Mouse (Mus musculus) liver, embryonic 11.5 days (tissue): ENCODE data around the gene Efnb3. TPM values are rescaled to one million over a fixed set of nuclear protein-coding genes. Genes with fewer than 3 reads are reported as not detected.

Experiments
- ATAC-seq: fragments of 200-750 bp; cut with Nextera tagmentation; replicated peaks from 2 replicates; pipeline ENCODE4 v1.8.0; 2017; ENCODE audit warnings: moderate number of reproducible peaks, mild to moderate bottlenecking, moderate TSS enrichment, moderate library complexity; ENCODE audit not compliant: low FRiP score
- DNase-seq: peaks from one replicate; pipeline ENCODE4 v3.0.0-alpha.2; 2017; ENCODE audit warnings: low spot score
- H3K27ac ChIP-seq: fragments of 300-500 bp; sonication (generic); 2 replicates; pipeline ENCODE4 v1.5.1; 2014; ENCODE audit warnings: mild to moderate bottlenecking, low read depth, low read length, control low read depth
- H3K27me3 ChIP-seq: fragments of 300-500 bp; sonication (generic); replicated peaks from 2 replicates; pipeline ENCODE4 v1.6.1; 2014; ENCODE audit warnings: low read length, mixed read lengths; ENCODE audit not compliant: control insufficient read depth, insufficient read depth
- H3K36me3 ChIP-seq: fragments of 300-500 bp; sonication (generic); 2 replicates; pipeline ENCODE4 v1.6.1; 2014; ENCODE audit warnings: mild to moderate bottlenecking, low read length, moderate library complexity, mixed read lengths; ENCODE audit not compliant: control insufficient read depth, insufficient read depth
- H3K4me1 ChIP-seq: fragments of 300-500 bp; sonication (generic); replicated peaks from 2 replicates; pipeline ENCODE4 v1.6.1; 2014; ENCODE audit warnings: low read length, mixed read lengths; ENCODE audit not compliant: control insufficient read depth, insufficient read depth
- H3K4me2 ChIP-seq: fragments of 300-500 bp; sonication (generic); 2 replicates; pipeline ENCODE4 v1.6.1; 2014; ENCODE audit warnings: mild to moderate bottlenecking, control low read depth, moderate library complexity
- H3K4me3 ChIP-seq: fragments of 300-500 bp; sonication (generic); 2 replicates; pipeline ENCODE4 v1.5.1; 2014; ENCODE audit warnings: low read depth, low read length, control low read depth
- H3K9ac ChIP-seq: fragments of 300-500 bp; sonication (generic); 2 replicates; pipeline ENCODE4 v1.6.1; 2014; ENCODE audit warnings: low read depth, low read length, control low read depth
- H3K9me3 ChIP-seq: fragments of 300-500 bp; sonication (generic); 2 replicates; pipeline ENCODE4 v1.6.1; 2016; ENCODE audit warnings: low read length, inconsistent platforms, mixed read lengths; ENCODE audit not compliant: control insufficient read depth
- WGBS: fragments of 180-500 bp; shearing (Covaris S2); extraction: QIAGEN DNeasy Blood & Tissue Kit; methylation state at CpG from one replicate; pipeline ENCODE4 v1.1.7; 2014; 5-methylcytosine and 5-hydroxymethylcytosine counted together
- polyA plus RNA-seq: library from polyadenylated mRNA; unstranded; fragments of >200 nt; fragmentation: Nextera tagmentation; extraction: Ambion mirVana; gene quantifications from 2 replicates; pipeline ENCODE4 v1.2.1, GENCODE M21; 2014

Gene Efnb3
- polyA plus RNA-seq, 1 experiment from 2014 or later, result 2.4 TPM

DNA sequence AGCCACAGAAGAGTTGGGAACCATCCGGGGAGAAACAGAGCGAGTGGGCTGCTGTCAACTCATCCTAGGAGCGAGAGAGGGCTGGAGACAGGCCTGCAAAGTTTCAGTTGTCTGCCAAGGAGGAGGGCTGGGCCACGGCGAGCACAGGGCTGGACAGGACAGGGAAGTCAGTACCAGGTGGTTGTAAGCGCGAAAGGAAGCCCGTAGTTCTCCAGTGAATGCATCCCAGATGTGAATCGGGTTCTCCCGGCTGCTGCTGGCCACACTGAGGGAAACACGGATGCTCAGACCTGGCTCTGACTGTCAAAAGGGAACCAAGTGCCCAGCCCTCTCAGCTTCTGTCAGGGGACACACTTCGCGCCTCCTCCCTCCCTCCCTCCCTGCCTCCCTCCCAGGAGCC is 3.4 kb upstream of the Efnb3 start:
- Histone ChIP-seq H3K4me2 (no peak overlapping the region), H3K36me3 (peaks cover 11% of the 10 kb centered on the region; the same call in 1 of the 2 replicates), H3K9me3 (no peaks in the 10 kb centered on the region), H3K4me3 (no peak overlapping the region), H3K4me1 (peaks cover 34% of the 10 kb centered on the region), H3K27me3 (peaks cover 24% of the 10 kb centered on the region), H3K9ac (no peak overlapping the region), H3K27ac (peak overlapping the region; percentile 13; the same call in 1 of the 2 replicates)
- WGBS, result 68% methylated on average over 13 of the region's 13 CpGs
- ATAC-seq (no peak), DNase-seq (no peak)

DNA sequence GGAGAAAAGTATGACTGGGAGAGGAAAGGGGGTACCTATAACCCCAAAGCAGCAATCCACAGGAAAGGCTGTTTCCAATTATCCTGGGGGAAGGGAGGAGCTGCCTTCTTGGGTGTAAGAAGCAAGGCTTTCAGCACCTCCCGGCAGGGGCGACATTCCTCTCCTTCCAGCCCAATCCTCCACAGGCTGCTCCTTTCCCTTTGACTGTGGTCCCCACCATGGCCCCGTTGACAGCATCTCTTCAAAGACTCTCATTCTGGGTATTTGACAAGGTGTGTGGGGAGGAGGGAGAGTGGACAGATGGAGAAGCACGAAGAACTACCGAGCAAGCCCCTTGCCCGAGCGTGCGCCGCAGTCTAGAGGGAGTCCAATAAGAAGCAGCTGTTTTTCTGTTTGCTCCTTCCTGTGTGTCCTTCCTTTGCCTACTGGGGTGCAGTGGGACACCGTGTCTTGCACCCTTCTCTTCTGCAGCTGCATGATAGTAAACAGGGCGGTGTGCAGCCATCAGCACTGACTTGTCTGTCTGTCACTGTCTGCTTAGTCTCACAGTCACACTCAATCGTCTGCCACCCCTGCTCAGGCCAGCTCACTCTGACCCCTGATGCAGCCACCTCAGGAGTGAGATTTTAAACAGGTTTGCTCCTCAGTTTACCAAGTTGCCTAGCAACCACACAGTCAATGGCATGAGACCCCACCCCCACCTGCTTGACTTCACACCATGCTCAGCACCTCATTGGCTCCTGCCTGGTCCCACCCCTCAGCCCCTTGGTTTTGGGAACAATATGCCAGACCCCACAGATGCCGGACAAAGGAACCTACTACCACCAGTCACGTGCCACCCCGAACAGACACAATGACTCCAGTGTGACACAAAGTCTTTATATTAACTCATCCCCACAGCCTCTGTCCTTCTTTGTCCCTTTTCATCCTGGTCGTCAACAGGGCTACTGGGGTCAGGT is 1.2 kb upstream of the Efnb3 start:
- ATAC-seq, result no peak
- Histone ChIP-seq H3K4me1 (peaks cover 35% of the 10 kb centered on the region), H3K27ac (no peak overlapping the region), H3K27me3 (peaks cover 33% of the 10 kb centered on the region), H3K4me3 (no peak overlapping the region), H3K4me2 (peak overlapping the region; percentile 84), H3K9me3 (no peaks in the 10 kb centered on the region), H3K36me3 (peaks cover 11% of the 10 kb centered on the region; the same call in 1 of the 2 replicates), H3K9ac (no peak overlapping the region)
- 56% methylated on average over 16 of the region's 16 CpGs for WGBS
- DNase-seq, result peak; percentile 36

DNA sequence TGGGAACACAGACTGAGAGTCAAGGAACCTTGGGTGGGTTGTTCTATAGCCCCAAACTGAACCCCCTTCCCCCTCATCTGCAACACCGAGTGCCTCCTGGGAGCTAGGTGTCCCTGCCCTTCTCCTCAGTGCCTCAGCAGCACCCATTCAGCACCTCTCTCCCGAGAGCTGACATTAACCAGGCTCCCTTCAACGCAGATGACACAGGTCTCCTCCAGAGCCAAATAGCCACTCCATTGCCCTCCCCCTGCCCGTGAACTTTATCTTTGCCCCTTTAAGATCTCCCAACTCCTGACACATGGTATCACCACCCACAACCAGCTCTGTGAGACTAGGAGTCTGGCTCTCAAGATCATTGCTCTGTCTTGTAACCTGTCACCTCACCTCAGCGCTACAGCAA is 822 bp downstream of the Efnb3 start:
- H3K4me1 ChIP-seq, result peaks cover 33% of the 10 kb centered on the region
- DNase-seq (peak; percentile 41), ATAC-seq (0 out of 2 replicates have a peak, but pooled peaks have one; percentile 29)
- peak overlapping the region; percentile 53 for H3K4me3 ChIP-seq
- peak overlapping the region; percentile 10; the same call in 1 of the 2 replicates for H3K9ac ChIP-seq
- H3K9me3 ChIP-seq, result no peaks in the 10 kb centered on the region
- 12% methylated on average over 5 of the region's 5 CpGs for WGBS
- H3K36me3 ChIP-seq, result peaks cover 11% of the 10 kb centered on the region; the same call in 1 of the 2 replicates
- H3K27ac ChIP-seq, result no peak overlapping the region
- H3K4me2 ChIP-seq, result peak overlapping the region; percentile 84
- H3K27me3 ChIP-seq, result peaks cover 33% of the 10 kb centered on the region

DNA sequence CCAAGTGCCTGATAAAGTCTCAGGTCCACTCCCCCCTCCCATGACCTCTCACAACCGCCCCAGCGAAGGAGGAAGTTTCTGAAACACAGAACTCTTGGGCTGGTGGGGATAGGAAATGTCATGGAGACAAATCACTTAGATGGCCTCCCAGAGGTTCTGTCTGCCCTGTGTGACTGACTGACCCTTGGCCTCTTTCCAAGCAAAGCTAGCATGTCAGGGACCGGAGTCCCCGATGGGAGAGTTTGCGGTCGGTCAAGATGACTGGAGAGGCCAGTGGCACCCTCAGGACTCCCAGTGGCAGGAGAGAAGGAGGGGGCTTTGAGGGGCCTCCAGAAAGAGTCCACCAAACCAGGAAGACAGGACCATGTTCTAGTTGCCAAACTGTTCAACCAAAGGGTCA is 1.2 kb downstream of the Efnb3 start:
- peaks cover 11% of the 10 kb centered on the region; the same call in 1 of the 2 replicates for H3K36me3 ChIP-seq
- DNase-seq (peak; percentile 33), ATAC-seq (no peak)
- no peaks in the 10 kb centered on the region for H3K9me3 ChIP-seq
- WGBS, result 14% methylated on average over 6 of the region's 6 CpGs
- peaks cover 33% of the 10 kb centered on the region for H3K27me3 ChIP-seq
- H3K9ac ChIP-seq, result no peak overlapping the region; the same call in 1 of the 2 replicates
- H3K27ac ChIP-seq, result no peak overlapping the region
- peaks cover 29% of the 10 kb centered on the region for H3K4me1 ChIP-seq
- H3K4me2 ChIP-seq, result peak overlapping the region; percentile 84
- H3K4me3 ChIP-seq, result peak overlapping the region; percentile 53; the same call in 1 of the 2 replicates

DNA sequence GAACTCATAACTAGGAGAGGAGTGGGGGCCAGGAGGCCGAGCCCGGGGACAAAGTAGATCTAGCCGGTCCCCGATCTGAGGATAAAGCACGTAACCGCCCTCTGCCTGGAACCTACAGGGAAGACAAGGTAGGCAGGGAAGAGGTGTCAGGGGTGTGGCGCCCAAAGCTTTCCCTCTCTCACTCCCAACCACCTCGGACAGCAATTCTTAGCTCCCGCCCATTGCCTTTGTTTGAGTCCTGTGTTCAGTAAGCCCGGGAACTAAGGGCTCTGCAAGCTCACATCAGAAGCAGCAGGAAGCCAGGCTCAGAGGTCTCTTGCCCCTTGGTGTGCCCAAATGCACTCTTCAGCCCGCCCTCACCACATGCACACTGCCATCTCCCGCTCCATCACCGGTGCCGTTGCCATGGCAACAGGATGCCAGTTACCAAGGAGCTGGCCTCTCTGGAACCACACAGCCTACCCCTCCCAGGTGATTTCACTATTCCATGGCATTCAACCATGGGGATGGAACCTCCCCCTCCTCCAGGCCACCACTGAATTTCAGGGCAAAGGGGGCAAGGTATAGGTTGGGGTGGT is 2.5 kb downstream of the Efnb3 start:
- Histone ChIP-seq H3K9ac (no peak overlapping the region), H3K4me2 (no peak overlapping the region), H3K9me3 (no peaks in the 10 kb centered on the region), H3K27me3 (peaks cover 33% of the 10 kb centered on the region), H3K4me3 (no peak overlapping the region), H3K36me3 (peaks cover 6% of the 10 kb centered on the region; the same call in 1 of the 2 replicates), H3K4me1 (peaks cover 28% of the 10 kb centered on the region), H3K27ac (no peak overlapping the region)
- WGBS, result 46% methylated on average over 14 of the region's 14 CpGs
- DNase-seq (peak; percentile 33), ATAC-seq (no peak)

DNA sequence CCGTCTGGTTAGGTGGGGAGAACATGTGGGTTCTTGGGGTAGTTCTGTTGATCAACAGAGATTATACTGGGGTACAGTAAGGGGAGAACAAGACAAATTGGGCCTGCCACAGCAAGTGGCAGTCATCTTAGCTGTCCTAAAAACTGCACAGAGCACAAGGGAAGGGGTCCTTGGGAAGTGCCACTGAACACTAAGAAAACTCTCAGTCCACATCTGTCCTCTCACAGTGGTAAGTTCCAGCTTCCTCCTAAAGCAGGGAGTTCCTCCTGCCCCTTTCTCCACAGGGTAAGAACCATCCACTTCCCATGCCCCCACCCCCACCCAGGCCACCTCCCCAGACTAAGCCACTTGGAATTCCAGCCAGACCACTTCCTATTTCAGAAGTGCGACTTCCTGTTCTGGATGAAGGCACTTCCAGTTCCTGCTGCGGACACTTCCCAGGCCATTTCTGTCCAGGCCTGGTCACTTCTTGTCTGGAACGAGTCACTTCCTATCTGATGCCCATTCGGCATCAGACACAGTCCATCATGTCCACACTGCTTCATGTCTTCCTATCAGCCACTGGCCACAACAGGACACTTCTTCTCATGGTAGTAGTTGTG is 5.4 kb downstream of the Efnb3 start:
- peaks cover 22% of the 10 kb centered on the region for H3K27me3 ChIP-seq
- DNase-seq (peak; percentile 31), ATAC-seq (no peak)
- H3K4me3 ChIP-seq, result no peak overlapping the region
- H3K27ac ChIP-seq, result no peak overlapping the region
- no peak overlapping the region for H3K9ac ChIP-seq
- no peak overlapping the region for H3K4me2 ChIP-seq
- 54% methylated on average over 5 of the region's 5 CpGs for WGBS
- peaks cover 14% of the 10 kb centered on the region for H3K4me1 ChIP-seq
- no peaks in the 10 kb centered on the region for H3K9me3 ChIP-seq
- H3K36me3 ChIP-seq, result no peaks in the 10 kb centered on the region

DNA sequence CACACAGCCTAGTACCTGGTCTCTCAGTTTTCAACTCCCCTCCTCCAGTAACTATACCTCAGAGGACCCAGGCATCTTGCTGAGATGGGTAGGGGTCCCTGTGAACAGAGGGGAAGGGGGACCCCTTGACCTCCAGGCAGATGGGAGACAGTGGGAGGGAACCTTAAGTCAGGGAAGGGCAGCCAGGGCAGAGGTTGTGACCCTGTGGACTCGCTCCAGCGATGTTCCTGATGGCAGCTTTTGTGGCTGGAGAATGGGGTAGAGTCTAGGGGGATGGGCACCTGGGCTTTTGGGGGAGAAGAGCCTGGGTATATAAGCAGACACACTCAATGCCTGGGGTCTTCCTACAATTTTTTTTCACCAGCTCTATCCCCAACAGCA is 6.7 kb downstream of the Efnb3 start:
- Histone ChIP-seq H3K27ac (no peak overlapping the region), H3K4me1 (peaks cover under 1% of the 10 kb centered on the region; the same call in 1 of the 2 replicates)
- 34% methylated on average over 2 of the region's 2 CpGs for WGBS

DNA sequence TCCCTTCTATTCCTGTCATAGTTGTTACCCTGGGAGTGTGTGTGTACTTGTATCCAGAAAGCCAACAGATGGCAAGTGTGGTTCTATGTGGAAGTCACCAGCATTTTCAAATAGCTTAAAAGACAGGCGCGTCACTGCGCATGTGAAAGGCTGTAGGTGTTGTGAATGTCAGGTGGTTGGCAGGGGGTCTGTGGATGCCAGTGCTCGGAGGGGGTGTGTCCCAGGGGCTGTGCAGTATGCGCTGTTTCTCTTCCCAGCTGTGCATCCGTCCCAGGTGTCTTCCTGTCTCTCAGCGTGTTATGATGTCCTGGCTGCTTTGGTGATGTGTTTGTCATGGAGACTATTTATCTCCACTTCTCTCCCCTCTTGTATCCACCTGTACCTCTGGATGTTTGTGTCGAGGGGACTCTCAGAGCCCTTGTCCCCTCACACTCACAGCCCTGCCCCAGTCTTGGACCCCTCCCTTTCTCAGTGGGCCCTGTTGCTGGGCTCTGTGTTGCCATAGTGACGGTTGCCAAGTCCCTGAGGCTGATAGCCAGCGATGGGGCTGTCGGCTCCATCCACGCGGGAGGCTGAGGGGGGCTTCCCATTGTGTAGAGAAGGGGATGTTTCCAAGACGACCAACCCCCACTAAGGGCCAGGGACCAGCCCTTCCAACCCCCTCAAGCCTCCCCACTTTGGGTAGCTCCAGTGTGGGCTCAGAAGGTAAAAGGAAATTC is 7.2 kb downstream of the Efnb3 start:
- peaks cover 28% of the 10 kb centered on the region for H3K27me3 ChIP-seq
- DNase-seq, result peak; percentile 32
- H3K36me3 ChIP-seq, result no peaks in the 10 kb centered on the region
- H3K4me1 ChIP-seq, result no peaks in the 10 kb centered on the region; the same call in 1 of the 2 replicates
- H3K4me2 ChIP-seq, result no peak overlapping the region
- no peak for ATAC-seq
- no peak overlapping the region for H3K4me3 ChIP-seq
- no peaks in the 10 kb centered on the region for H3K9me3 ChIP-seq
- H3K27ac ChIP-seq, result no peak overlapping the region
- WGBS, result 37% methylated on average over 14 of the region's 14 CpGs
- H3K9ac ChIP-seq, result no peak overlapping the region

More for the DNA sequence above, 6.7 kb downstream of the Efnb3 start:
- peaks cover 27% of the 10 kb centered on the region for H3K27me3 ChIP-seq
- no peak for DNase-seq
- ATAC-seq, result no peak
- H3K9ac ChIP-seq, result no peak overlapping the region
- no peaks in the 10 kb centered on the region for H3K36me3 ChIP-seq
- H3K4me2 ChIP-seq, result no peak overlapping the region
- H3K4me3 ChIP-seq, result no peak overlapping the region
- no peaks in the 10 kb centered on the region for H3K9me3 ChIP-seq
